Mouse (Mus musculus): Measurements from ENCODE around the gene Ccdc138. TPM values are rescaled to one million over a fixed set of nuclear protein-coding genes. Genes with fewer than 3 reads are reported as not detected.

Ccdc138 gene
- 9.2 and 9.4 TPM in 2 replicates for polyA plus RNA-seq (2015; fragmentation: Nextera tagmentation; extraction: Ambion mirVana)

- WGBS = 2% methylated on average over 49 of the region's 50 CpGs
- H3K9ac ChIP-seq (ENCODE audit: low read depth, low read length) = peak within 1 kb of the TSS; percentile 68
- peak; percentile 99 for ATAC-seq
- 0 out of 2 replicates have a peak, but pooled peaks cover 2% of the 10 kb centered on the region for H3K4me1 ChIP-seq (ENCODE audit: control insufficient read depth, insufficient read depth, low read depth, low read length)
- H3K9me3 ChIP-seq (ENCODE audit: control insufficient read depth, low read length) = no peaks in the 10 kb centered on the region
- H3K27me3 ChIP-seq (replicated peaks; ENCODE audit: control insufficient read depth, insufficient read depth, low read length) = no peaks in the 10 kb centered on the region
- H3K4me2 ChIP-seq (ENCODE audit: low read length) = peak within 1 kb of the TSS; percentile 71
- H3K4me3 ChIP-seq (ENCODE audit: low read length) = peak within 1 kb of the TSS; percentile 66
- H3K27ac ChIP-seq (ENCODE audit: low read depth, low read length) = peak within 1 kb of the TSS; percentile 85
- H3K36me3 ChIP-seq (ENCODE audit: control insufficient read depth, insufficient read depth, low read length) = peaks cover 13% of the 10 kb centered on the region
Measured at GRCm38 (mm10) chr10:58497320-58498284, at the start of gene Ccdc138. Gene Ccdc138, plus strand, starts transcription at chr10:58497948.

GRCm38 (mm10) chr10:58451575-58451974, 46.2 kb upstream of the Ccdc138 start:
- Histone ChIP-seq H3K9me3 (ENCODE audit: control insufficient read depth, low read length) (no peaks in the 10 kb centered on the region), H3K27me3 (replicated peaks; ENCODE audit: control insufficient read depth, insufficient read depth, low read length) (no peaks in the 10 kb centered on the region), H3K9ac (ENCODE audit: low read depth, low read length) (no peak overlapping the region), H3K4me2 (ENCODE audit: low read length) (no peak overlapping the region), H3K36me3 (ENCODE audit: control insufficient read depth, insufficient read depth, low read length) (peaks cover 24% of the 10 kb centered on the region), H3K4me3 (ENCODE audit: low read length) (no peak overlapping the region), H3K4me1 (ENCODE audit: control insufficient read depth, insufficient read depth, low read depth, low read length) (peaks cover 3% of the 10 kb centered on the region), H3K27ac (ENCODE audit: low read depth, low read length) (no peak overlapping the region)
- ATAC-seq = no peak

GRCm38 (mm10) chr10:58452185-58452584, 45.6 kb upstream of the Ccdc138 start:
- Histone ChIP-seq H3K36me3 (ENCODE audit: control insufficient read depth, insufficient read depth, low read length) (peaks cover 26% of the 10 kb centered on the region), H3K4me3 (ENCODE audit: low read length) (no peak overlapping the region), H3K9ac (ENCODE audit: low read depth, low read length) (no peak overlapping the region), H3K4me1 (ENCODE audit: control insufficient read depth, insufficient read depth, low read depth, low read length) (peaks cover 3% of the 10 kb centered on the region), H3K27me3 (replicated peaks; ENCODE audit: control insufficient read depth, insufficient read depth, low read length) (no peaks in the 10 kb centered on the region), H3K4me2 (ENCODE audit: low read length) (no peak overlapping the region), H3K27ac (ENCODE audit: low read depth, low read length) (no peak overlapping the region), H3K9me3 (ENCODE audit: control insufficient read depth, low read length) (no peaks in the 10 kb centered on the region)
- ATAC-seq = no peak
- WGBS = 94% methylated on average over 1 of the region's 1 CpGs

- H3K36me3 ChIP-seq (ENCODE audit: control insufficient read depth, insufficient read depth, low read length) = peaks cover 30% of the 10 kb centered on the region
- no peak overlapping the region for H3K4me2 ChIP-seq (ENCODE audit: low read length)
- H3K27me3 ChIP-seq (replicated peaks; ENCODE audit: control insufficient read depth, insufficient read depth, low read length) = no peaks in the 10 kb centered on the region
- 100% methylated on average over 1 of the region's 1 CpGs for WGBS
- H3K4me3 ChIP-seq (ENCODE audit: low read length) = no peak overlapping the region
- H3K9ac ChIP-seq (ENCODE audit: low read depth, low read length) = no peak overlapping the region
- H3K27ac ChIP-seq (ENCODE audit: low read depth, low read length) = no peak overlapping the region
- no peaks in the 10 kb centered on the region for H3K9me3 ChIP-seq (ENCODE audit: control insufficient read depth, low read length)
- H3K4me1 ChIP-seq (ENCODE audit: control insufficient read depth, insufficient read depth, low read depth, low read length) = no peaks in the 10 kb centered on the region
- ATAC-seq = no peak
Measured at GRCm38 (mm10) chr10:58459896-58460295, 37.9 kb upstream of the Ccdc138 start.

- 82% methylated on average over 5 of the region's 5 CpGs for WGBS
- no peaks in the 10 kb centered on the region for H3K9me3 ChIP-seq (ENCODE audit: control insufficient read depth, low read length)
- no peak overlapping the region for H3K4me3 ChIP-seq (ENCODE audit: low read length)
- no peaks in the 10 kb centered on the region for H3K27me3 ChIP-seq (replicated peaks; ENCODE audit: control insufficient read depth, insufficient read depth, low read length)
- no peak overlapping the region for H3K27ac ChIP-seq (ENCODE audit: low read depth, low read length)
- no peak overlapping the region for H3K9ac ChIP-seq (ENCODE audit: low read depth, low read length)
- no peaks in the 10 kb centered on the region for H3K4me1 ChIP-seq (ENCODE audit: control insufficient read depth, insufficient read depth, low read depth, low read length)
- no peak overlapping the region for H3K4me2 ChIP-seq (ENCODE audit: low read length)
- ATAC-seq = no peak
- peaks cover 30% of the 10 kb centered on the region for H3K36me3 ChIP-seq (ENCODE audit: control insufficient read depth, insufficient read depth, low read length)
Measured at GRCm38 (mm10) chr10:58477086-58477755, 20.5 kb upstream of the Ccdc138 start.

- Histone ChIP-seq H3K36me3 (ENCODE audit: control insufficient read depth, insufficient read depth, low read length) (peaks cover 33% of the 10 kb centered on the region), H3K9ac (ENCODE audit: low read depth, low read length) (no peak overlapping the region), H3K4me3 (ENCODE audit: low read length) (no peak overlapping the region), H3K4me2 (ENCODE audit: low read length) (no peak overlapping the region), H3K9me3 (ENCODE audit: control insufficient read depth, low read length) (no peaks in the 10 kb centered on the region), H3K27me3 (replicated peaks; ENCODE audit: control insufficient read depth, insufficient read depth, low read length) (no peaks in the 10 kb centered on the region), H3K27ac (ENCODE audit: low read depth, low read length) (no peak overlapping the region), H3K4me1 (ENCODE audit: control insufficient read depth, insufficient read depth, low read depth, low read length) (no peaks in the 10 kb centered on the region)
- ATAC-seq = no peak
- WGBS = 100% methylated on average over 2 of the region's 2 CpGs
Measured at GRCm38 (mm10) chr10:58478071-58478578, 19.6 kb upstream of the Ccdc138 start.

GRCm38 (mm10) chr10:58479954-58480490, 17.7 kb upstream of the Ccdc138 start:
- no peak overlapping the region for H3K4me3 ChIP-seq (ENCODE audit: low read length)
- H3K36me3 ChIP-seq (ENCODE audit: control insufficient read depth, insufficient read depth, low read length) = peaks cover 42% of the 10 kb centered on the region
- ATAC-seq = no peak

GRCm38 (mm10) chr10:58491031-58491430, 6.7 kb upstream of the Ccdc138 start:
- H3K27ac ChIP-seq (ENCODE audit: low read depth, low read length) = no peak overlapping the region
- H3K36me3 ChIP-seq (ENCODE audit: control insufficient read depth, insufficient read depth, low read length) = peaks cover 27% of the 10 kb centered on the region
- no peak overlapping the region for H3K9ac ChIP-seq (ENCODE audit: low read depth, low read length)
- H3K27me3 ChIP-seq (replicated peaks; ENCODE audit: control insufficient read depth, insufficient read depth, low read length) = no peaks in the 10 kb centered on the region
- no peak for ATAC-seq
- no peaks in the 10 kb centered on the region for H3K9me3 ChIP-seq (ENCODE audit: control insufficient read depth, low read length)
- H3K4me2 ChIP-seq (ENCODE audit: low read length) = no peak overlapping the region
- no peaks in the 10 kb centered on the region for H3K4me1 ChIP-seq (ENCODE audit: control insufficient read depth, insufficient read depth, low read depth, low read length)
- WGBS = 96% methylated on average over 5 of the region's 5 CpGs
- H3K4me3 ChIP-seq (ENCODE audit: low read length) = no peak overlapping the region

More at GRCm38 (mm10) chr10:58479954-58480490, 17.7 kb upstream of the Ccdc138 start:
- Histone ChIP-seq H3K27me3 (replicated peaks; ENCODE audit: control insufficient read depth, insufficient read depth, low read length) (no peaks in the 10 kb centered on the region), H3K9me3 (ENCODE audit: control insufficient read depth, low read length) (no peaks in the 10 kb centered on the region), H3K4me2 (ENCODE audit: low read length) (no peak overlapping the region), H3K27ac (ENCODE audit: low read depth, low read length) (no peak overlapping the region), H3K4me1 (ENCODE audit: control insufficient read depth, insufficient read depth, low read depth, low read length) (no peaks in the 10 kb centered on the region), H3K9ac (ENCODE audit: low read depth, low read length) (no peak overlapping the region)
- 97% methylated on average over 4 of the region's 4 CpGs for WGBS

GRCm38 (mm10) chr10:58495637-58496036, 2.1 kb upstream of the Ccdc138 start:
- 92% methylated on average over 2 of the region's 2 CpGs for WGBS
- H3K9me3 ChIP-seq (ENCODE audit: control insufficient read depth, low read length) = no peaks in the 10 kb centered on the region
- H3K4me2 ChIP-seq (ENCODE audit: low read length) = no peak overlapping the region
- H3K9ac ChIP-seq (ENCODE audit: low read depth, low read length) = no peak overlapping the region
- H3K4me1 ChIP-seq (ENCODE audit: control insufficient read depth, insufficient read depth, low read depth, low read length) = 0 out of 2 replicates have a peak, but pooled peaks cover 2% of the 10 kb centered on the region
- ATAC-seq = no peak
- H3K4me3 ChIP-seq (ENCODE audit: low read length) = no peak overlapping the region
- no peaks in the 10 kb centered on the region for H3K27me3 ChIP-seq (replicated peaks; ENCODE audit: control insufficient read depth, insufficient read depth, low read length)
- no peak overlapping the region for H3K27ac ChIP-seq (ENCODE audit: low read depth, low read length)
- H3K36me3 ChIP-seq (ENCODE audit: control insufficient read depth, insufficient read depth, low read length) = peaks cover 23% of the 10 kb centered on the region
